Mouse (Mus musculus) CH12.LX (cell line): ENCODE measurements at regions not wholly inside any gene's neighbourhood (a gene's known extent, or its start where the extent isn't known, plus 50 kb on each side); places are given as distances from the start of the nearest gene placed in this dataset.

Source experiments
- DNase-seq: peaks from one replicate; pipeline ENCODE4 v3.0.0-alpha.2; 2013; ENCODE audit errors: extremely low read depth
- H3K27ac ChIP-seq: 2 replicates; pipeline ENCODE4 v1.5.1; 2012; ENCODE audit warnings: low read depth, mild to moderate bottlenecking, control low read depth, moderate library complexity; ENCODE audit not compliant: insufficient read depth
- H3K27me3 ChIP-seq: replicated peaks from 2 replicates; pipeline ENCODE3; 2012; ENCODE audit warnings: inconsistent platforms
- H3K36me3 ChIP-seq, 2 experiments: replicated peaks in 1 of 2; 2 replicates each; pipeline versions ENCODE3 to v1.6.1; 2012; ENCODE audit warnings: inconsistent platforms in 1 of 2, low read length in 1 of 2, mild to moderate bottlenecking in 1 of 2, mixed read lengths in 1 of 2, moderate library complexity in 1 of 2; ENCODE audit not compliant: control insufficient read depth in 1 of 2, insufficient read depth in 1 of 2
- H3K4me1 ChIP-seq, 2 experiments: 2 replicates each; pipeline ENCODE4 v1.6.1; 2012; ENCODE audit warnings: inconsistent platforms in 1 of 2, moderate library complexity in 1 of 2; ENCODE audit not compliant: insufficient read depth in 2 of 2, control insufficient read depth in 1 of 2
- H3K4me2 ChIP-seq: 2 replicates; pipeline ENCODE4 v1.6.1; 2012; ENCODE audit warnings: low read depth, mild to moderate bottlenecking, control low read depth; ENCODE audit not compliant: poor library complexity, insufficient read depth, severe bottlenecking
- H3K4me3 ChIP-seq, 3 experiments: fragments of 150-350 bp in 1 of 3; sonication (generic) in 1 of 3; replicated peaks in 1 of 3; 2 replicates each; pipeline versions ENCODE3 to v1.5.1; 2011 to 2012; ENCODE audit warnings: low read depth in 2 of 3, low read length in 2 of 3, mild to moderate bottlenecking in 2 of 3, moderate library complexity in 2 of 3, control low read depth in 1 of 3, improper control_type of control experiment in 1 of 3, inconsistent platforms in 1 of 3, mixed read lengths in 1 of 3; ENCODE audit not compliant: poor library complexity in 1 of 3
- H3K79me2 ChIP-seq: replicated peaks from 2 replicates; pipeline ENCODE4 v1.6.1; 2012; ENCODE audit warnings: mild to moderate bottlenecking, moderate library complexity; ENCODE audit not compliant: control insufficient read depth, poor library complexity, insufficient read depth, severe bottlenecking; ENCODE audit errors: extremely low read depth
- H3K9ac ChIP-seq: 2 replicates; pipeline ENCODE4 v1.6.1; 2012; ENCODE audit warnings: low read depth, mild to moderate bottlenecking, control low read depth, moderate library complexity; ENCODE audit not compliant: insufficient read depth
- H3K9me3 ChIP-seq: replicated peaks from 2 replicates; pipeline ENCODE3; 2012; ENCODE audit warnings: low read length, inconsistent platforms, mixed read lengths
- E2F4 ChIP-seq: IDR thresholded peaks from 2 replicates; pipeline ENCODE4 v1.6.1; 2011; ENCODE audit warnings: low read depth, low read length, improper control_type of control experiment; ENCODE audit not compliant: insufficient replicate concordance
- IRF4 ChIP-seq: IDR thresholded peaks from 2 replicates; pipeline ENCODE4 v1.6.1; 2014; ENCODE audit warnings: low read depth, mild to moderate bottlenecking, inconsistent platforms, low read length, improper control_type of control experiment
- dilution Hi-C: fragments of 300-500 bp; cut with MboI; formaldehyde crosslinking; loops from 2 replicates; pipeline ENCODE4 v1.14.3; 2020; ENCODE audit warnings: low sequenced_read_pairs; ENCODE audit not compliant: extremely low pct_unique_long_range_greater_than_20kb, extremely low pct_ligation_motif_present
- in situ Hi-C: fragments of 300-500 bp; cut with MboI; formaldehyde crosslinking; loops from 3 replicates; pipeline ENCODE4 v1.14.3; 2019; ENCODE audit warnings: low sequenced_read_pairs, low pct_ligation_motif_present, low pct_unique_long_range_greater_than_20kb, mixed read lengths

GRCm38 (mm10) chr19:30490916-30491315 is 58.5 kb downstream of the Dkk1 start:
- no peaks in the 10 kb centered on the region for H3K9me3 ChIP-seq
- H3K9ac ChIP-seq = no peak overlapping the region
- dilution Hi-C loops = no loop called here
- H3K27me3 ChIP-seq = no peaks in the 10 kb centered on the region
- H3K36me3 ChIP-seq = no peaks in the 10 kb centered on the region
- no peak overlapping the region for H3K4me3 ChIP-seq
- no peaks in the 10 kb centered on the region for H3K79me2 ChIP-seq
- in situ Hi-C loops = no loop called here
- no peaks in the 10 kb centered on the region for H3K4me1 ChIP-seq
- H3K27ac ChIP-seq = no peak overlapping the region
- DNase-seq = no peak
- H3K4me2 ChIP-seq = no peak overlapping the region
- TF ChIP-seq E2F4 (no peak), IRF4 (no peak)
